Mouse (Mus musculus): ENCODE measurements around the gene Olfr308. TPM values are rescaled to one million over a fixed set of nuclear protein-coding genes. Genes with fewer than 3 reads are reported as not detected.

Olfr308 gene
- polyA plus RNA-seq, 1 experiment from 2014 or later: not detected

Small RNAs within 50 kb of the gene (microRNA-seq; reads per million reads assigned to microRNA genes)
- gene Gm23192: not detected

Other genes with a start within 250 kb of the Olfr308 start
- gene Vmn2r75, start 153.9 kb downstream of the Olfr308 start, polyA plus RNA-seq (2014; fragmentation: Nextera tagmentation; extraction: Ambion mirVana): not detected in 2 replicates
- gene Vmn2r76, start 79.3 kb downstream of the Olfr308 start, polyA plus RNA-seq (2014; fragmentation: Nextera tagmentation; extraction: Ambion mirVana): not detected in 2 replicates
- gene Olfr310, start 48.5 kb downstream of the Olfr308 start, polyA plus RNA-seq (2014; fragmentation: Nextera tagmentation; extraction: Ambion mirVana): not detected in 2 replicates
- not detected in 2 replicates for gene Olfr309, start 11.9 kb downstream of the Olfr308 start, polyA plus RNA-seq (2014; fragmentation: Nextera tagmentation; extraction: Ambion mirVana)
- gene Olfr307, start 12.0 kb upstream of the Olfr308 start, polyA plus RNA-seq (2014; fragmentation: Nextera tagmentation; extraction: Ambion mirVana): not detected in 2 replicates
- gene Olfr305, start 41.3 kb upstream of the Olfr308 start, polyA plus RNA-seq (2014; fragmentation: Nextera tagmentation; extraction: Ambion mirVana): not detected in 2 replicates
- gene Olfr304, start 61.0 kb upstream of the Olfr308 start, polyA plus RNA-seq (2014; fragmentation: Nextera tagmentation; extraction: Ambion mirVana): not detected in 2 replicates
- gene Olfr303, start 72.2 kb upstream of the Olfr308 start, polyA plus RNA-seq (2014; fragmentation: Nextera tagmentation; extraction: Ambion mirVana): not detected in 2 replicates
- not detected in 2 replicates for gene Olfr301, start 78.2 kb upstream of the Olfr308 start, polyA plus RNA-seq (2014; fragmentation: Nextera tagmentation; extraction: Ambion mirVana)
- not detected in 2 replicates for gene Olfr299, start 134.3 kb upstream of the Olfr308 start, polyA plus RNA-seq (2014; fragmentation: Nextera tagmentation; extraction: Ambion mirVana)
- gene Olfr298, start 166.9 kb upstream of the Olfr308 start, polyA plus RNA-seq (2014; fragmentation: Nextera tagmentation; extraction: Ambion mirVana): not detected in 2 replicates
- not detected in 2 replicates for gene Olfr297, start 194.3 kb upstream of the Olfr308 start, polyA plus RNA-seq (2014; fragmentation: Nextera tagmentation; extraction: Ambion mirVana)

Measured in forebrain, embryonic 14.5 days (tissue).